Mouse (Mus musculus) kidney, postnatal 0 days (tissue): ENCODE results near the gene Rbm8a. TPM values are rescaled to one million over a fixed set of nuclear protein-coding genes. Genes with fewer than 3 reads are reported as not detected.

Experiments
- ATAC-seq: fragments of 200-750 bp; cut with Nextera tagmentation; replicated peaks from 2 replicates; pipeline ENCODE4 v1.8.0; 2017; ENCODE audit warnings: low read depth, moderate number of reproducible peaks, moderate TSS enrichment, moderate library complexity; ENCODE audit not compliant: low FRiP score
- DNase-seq: peaks from one replicate; pipeline ENCODE4 v3.0.0-alpha.2; 2016; ENCODE audit warnings: low spot score
- H3K27ac ChIP-seq: fragments of 300-500 bp; sonication (generic); 2 replicates; pipeline ENCODE4 v1.5.1; 2014; ENCODE audit warnings: mild to moderate bottlenecking
- H3K27me3 ChIP-seq: fragments of 300-500 bp; sonication (generic); 2 replicates; pipeline ENCODE4 v1.6.1; 2014; ENCODE audit warnings: low read length, mixed read lengths; ENCODE audit not compliant: insufficient read depth
- H3K36me3 ChIP-seq: fragments of 300-500 bp; sonication (generic); 2 replicates; pipeline ENCODE4 v1.6.1; 2014; ENCODE audit warnings: low read length, mixed read lengths; ENCODE audit not compliant: insufficient read depth
- H3K4me1 ChIP-seq: fragments of 300-500 bp; sonication (generic); replicated peaks from 2 replicates; pipeline ENCODE4 v1.6.1; 2014; ENCODE audit warnings: antibody characterized with exemption, low read length, mixed read lengths; ENCODE audit not compliant: insufficient read depth
- H3K4me2 ChIP-seq: fragments of 300-500 bp; sonication (generic); 2 replicates; pipeline ENCODE4 v1.6.1; 2014; ENCODE audit warnings: mild to moderate bottlenecking, low read length, moderate library complexity, mixed read lengths
- H3K4me3 ChIP-seq: fragments of 300-500 bp; sonication (generic); replicated peaks from 2 replicates; pipeline ENCODE4 v1.5.1; 2014; ENCODE audit warnings: low read depth, low read length
- H3K9ac ChIP-seq: fragments of 300-500 bp; sonication (generic); 2 replicates; pipeline ENCODE4 v1.6.1; 2014; ENCODE audit warnings: low read depth, low read length
- H3K9me3 ChIP-seq: fragments of 300-500 bp; sonication (generic); replicated peaks from 2 replicates; pipeline ENCODE4 v1.6.1; 2016; ENCODE audit warnings: low read length, inconsistent platforms, mixed read lengths
- CTCF ChIP-seq: IDR thresholded peaks from 2 replicates; pipeline ENCODE4 v1.5.1; 2016; ENCODE audit warnings: antibody characterized with exemption, low read depth, mild to moderate bottlenecking, moderate library complexity
- WGBS: fragments of 180-500 bp; shearing (Covaris S2); extraction: QIAGEN DNeasy Blood & Tissue Kit; methylation state at CpG from one replicate; pipeline ENCODE4 v1.1.7; 2014; 5-methylcytosine and 5-hydroxymethylcytosine counted together
- polyA plus RNA-seq: library from polyadenylated mRNA; unstranded; fragments of >200 nt; fragmentation: Nextera tagmentation; extraction: Ambion mirVana; gene quantifications from 2 replicates; pipeline ENCODE4 v1.2.1, GENCODE M21; 2015

Rbm8a gene
- polyA plus RNA-seq, 1 experiment from 2014 or later: 100 TPM

- Histone ChIP-seq H3K9me3 (no peaks in the 10 kb centered on the region), H3K36me3 (no peaks in the 10 kb centered on the region), H3K9ac (peak overlapping the region; percentile 62), H3K27me3 (0 out of 2 replicates have a peak, but pooled peaks cover 5% of the 10 kb centered on the region), H3K27ac (peak overlapping the region; percentile 47; the same call in 1 of the 2 replicates), H3K4me3 (peak overlapping the region; percentile 48), H3K4me1 (peaks cover 25% of the 10 kb centered on the region), H3K4me2 (peak overlapping the region; percentile 84)
- DNase-seq (peak; percentile 80), ATAC-seq (no peak)
- no peak for TF ChIP-seq CTCF
- WGBS: 3% methylated on average over 53 of the region's 54 CpGs
These were observed 31.3 kb upstream of the Rbm8a start for GRCm38 (mm10) chr3:96598156-96599068.

- Histone ChIP-seq H3K9ac (no peak overlapping the region), H3K4me1 (peaks cover 25% of the 10 kb centered on the region), H3K4me3 (peak overlapping the region; percentile 48), H3K36me3 (no peaks in the 10 kb centered on the region), H3K9me3 (no peaks in the 10 kb centered on the region), H3K27me3 (0 out of 2 replicates have a peak, but pooled peaks cover 5% of the 10 kb centered on the region), H3K4me2 (no peak overlapping the region), H3K27ac (no peak overlapping the region)
- no peak for TF ChIP-seq CTCF
- 62% methylated on average over 8 of the region's 8 CpGs for WGBS
- DNase-seq (no peak), ATAC-seq (no peak)
These were observed 30.7 kb upstream of the Rbm8a start for GRCm38 (mm10) chr3:96599069-96599393.

GRCm38 (mm10) chr3:96599411-96599810, 30.3 kb upstream of the Rbm8a start:
- WGBS: 93% methylated on average over 3 of the region's 3 CpGs
- no peak overlapping the region for H3K4me3 ChIP-seq
- no peak overlapping the region for H3K9ac ChIP-seq
- peaks cover 25% of the 10 kb centered on the region for H3K4me1 ChIP-seq
- no peak for TF ChIP-seq CTCF
- H3K36me3 ChIP-seq: no peaks in the 10 kb centered on the region
- ATAC-seq (no peak), DNase-seq (no peak)
- no peak overlapping the region for H3K27ac ChIP-seq
- H3K27me3 ChIP-seq: 0 out of 2 replicates have a peak, but pooled peaks cover 5% of the 10 kb centered on the region
- H3K9me3 ChIP-seq: no peaks in the 10 kb centered on the region
- H3K4me2 ChIP-seq: no peak overlapping the region

- ATAC-seq (peak; percentile 90), DNase-seq (peak; percentile 100)
- TF ChIP-seq CTCF: no peak
- Histone ChIP-seq H3K36me3 (no peaks in the 10 kb centered on the region), H3K4me1 (peaks cover 25% of the 10 kb centered on the region), H3K9me3 (no peaks in the 10 kb centered on the region), H3K27ac (peak within 1 kb of the TSS; percentile 95), H3K27me3 (0 out of 2 replicates have a peak, but pooled peaks cover 2% of the 10 kb centered on the region), H3K9ac (peak within 1 kb of the TSS; percentile 81), H3K4me3 (peak within 1 kb of the TSS; percentile 72), H3K4me2 (peak within 1 kb of the TSS; percentile 84)
- 1% methylated on average over 27 of the region's 27 CpGs for WGBS
These were observed 29.0 kb upstream of the Rbm8a start, which contains the start of gene Lix1l for GRCm38 (mm10) chr3:96600639-96601250. TSS of gene Lix1l (plus strand) at chr3:96601149.

GRCm38 (mm10) chr3:96601251-96601787, 28.4 kb upstream of the Rbm8a start:
- ATAC-seq (peak; percentile 50), DNase-seq (peak; percentile 84)
- Histone ChIP-seq H3K27me3 (no peaks in the 10 kb centered on the region), H3K9ac (peak overlapping the region; percentile 81), H3K36me3 (no peaks in the 10 kb centered on the region), H3K9me3 (no peaks in the 10 kb centered on the region), H3K4me2 (peak overlapping the region; percentile 84), H3K27ac (peak overlapping the region; percentile 95), H3K4me3 (peak overlapping the region; percentile 72), H3K4me1 (peaks cover 21% of the 10 kb centered on the region)
- WGBS: 2% methylated on average over 24 of the region's 40 CpGs
- TF ChIP-seq CTCF: no peak
